Mouse (Mus musculus) CH12.LX (cell line): ENCODE data around the gene Caln1.

Experiments
- CHD2 ChIP-seq: IDR thresholded peaks from 2 replicates; pipeline ENCODE4 v1.6.1; 2011; ENCODE audit warnings: low read length, improper control_type of control experiment
- CTCF ChIP-seq, 2 experiments: IDR thresholded peaks in 1 of 2; conservative IDR thresholded peaks in 1 of 2; 2 replicates each; pipeline ENCODE4 v1.5.1; 2011 to 2012; ENCODE audit warnings: low read depth in 2 of 2, low read length in 2 of 2, improper control_type of control experiment in 1 of 2, inconsistent platforms in 1 of 2, mild to moderate bottlenecking in 1 of 2, moderate library complexity in 1 of 2
- E2F4 ChIP-seq: IDR thresholded peaks from 2 replicates; pipeline ENCODE4 v1.6.1; 2011; ENCODE audit warnings: low read depth, low read length, improper control_type of control experiment; ENCODE audit not compliant: insufficient replicate concordance
- ETS1 ChIP-seq: conservative IDR thresholded peaks from 2 replicates; pipeline ENCODE4 v1.6.1; 2012; ENCODE audit warnings: low read depth, mild to moderate bottlenecking, inconsistent platforms, low read length, improper control_type of control experiment, moderate library complexity
- HCFC1 ChIP-seq: IDR thresholded peaks from 2 replicates; pipeline ENCODE4 v1.6.1; 2012; ENCODE audit warnings: low read depth, mild to moderate bottlenecking, inconsistent platforms, low read length, improper control_type of control experiment
- POLR2A ChIP-seq: IDR thresholded peaks from 2 replicates; pipeline ENCODE4 v1.6.1; 2011; ENCODE audit warnings: low read depth, mild to moderate bottlenecking, improper control_type of control experiment, low read length
- TCF12 ChIP-seq: IDR thresholded peaks from 2 replicates; pipeline ENCODE4 v1.6.1; 2014; ENCODE audit warnings: low read depth, mild to moderate bottlenecking, inconsistent platforms, low read length, improper control_type of control experiment
- ZNF384 ChIP-seq: IDR thresholded peaks from 2 replicates; pipeline ENCODE4 v1.6.1; 2012; ENCODE audit warnings: low read depth, low read length, improper control_type of control experiment, inconsistent platforms

- TF ChIP-seq ETS1 = no peak
- no peak for TF ChIP-seq POLR2A
- no peak for TF ChIP-seq TCF12
- TF ChIP-seq CTCF (conservative IDR thresholded peaks at IDR 0.05 in 1 of 2, IDR thresholded peaks at IDR 0.05 in 1 of 2; ENCODE audit: low read depth in 2 of 2, low read length in 2 of 2) = no peak
- TF ChIP-seq E2F4 = no peak
- no peak for TF ChIP-seq HCFC1
- TF ChIP-seq ZNF384 = no peak
- no peak for TF ChIP-seq CHD2
Measured at GRCm38 (mm10) chr5:130792755-130793452, 423.6 kb downstream of the Caln1 start.
